Mouse (Mus musculus): ENCODE data around the gene Ccl2. TPM values are rescaled to one million over a fixed set of nuclear protein-coding genes. Genes with fewer than 3 reads are reported as not detected.

The Ccl2 gene
- polyA plus RNA-seq, 1 experiment from 2014 or later, result 2.4 TPM

DNA sequence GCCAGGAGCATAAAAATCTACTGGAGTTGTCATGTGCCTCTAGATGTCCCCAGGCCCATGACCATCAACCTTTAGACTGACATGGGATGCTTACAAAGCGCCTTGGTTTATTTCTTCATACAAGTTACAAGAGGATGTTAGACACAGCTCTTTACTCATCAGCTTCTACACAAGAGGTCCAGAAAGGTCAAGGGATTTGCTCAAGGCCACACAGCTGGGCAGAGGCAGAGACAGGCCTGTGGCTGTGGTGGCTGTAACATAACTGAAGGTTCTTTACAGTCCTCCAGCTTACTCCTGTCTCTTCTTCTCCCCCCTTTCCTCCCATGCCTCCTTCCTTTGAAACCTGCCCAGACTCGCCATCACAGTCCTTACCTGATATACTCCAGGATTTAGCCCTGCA, 5.2 kb upstream of the Ccl2 start:
- WGBS, result 76% methylated on average over 2 of the region's 2 CpGs
- Histone ChIP-seq H3K4me3 (ENCODE audit: low read depth, low read length) (no peak overlapping the region), H3K27me3 (ENCODE audit: control insufficient read depth, insufficient read depth, low read length) (no peaks in the 10 kb centered on the region), H3K9me3 (ENCODE audit: control insufficient read depth, low read length) (no peaks in the 10 kb centered on the region), H3K4me2 (replicated peaks; ENCODE audit: low read depth, low read length) (no peak overlapping the region), H3K27ac (ENCODE audit: low read depth, low read length) (no peak overlapping the region), H3K9ac (ENCODE audit: low read depth, low read length) (no peak overlapping the region), H3K36me3 (ENCODE audit: control insufficient read depth, insufficient read depth, low read length) (no peaks in the 10 kb centered on the region), H3K4me1 (replicated peaks; ENCODE audit: control insufficient read depth, insufficient read depth, low read length) (no peaks in the 10 kb centered on the region)
- no peak for ATAC-seq (ENCODE audit: low FRiP score)
- DNase-seq (ENCODE audit: low spot score), result no peak

DNA sequence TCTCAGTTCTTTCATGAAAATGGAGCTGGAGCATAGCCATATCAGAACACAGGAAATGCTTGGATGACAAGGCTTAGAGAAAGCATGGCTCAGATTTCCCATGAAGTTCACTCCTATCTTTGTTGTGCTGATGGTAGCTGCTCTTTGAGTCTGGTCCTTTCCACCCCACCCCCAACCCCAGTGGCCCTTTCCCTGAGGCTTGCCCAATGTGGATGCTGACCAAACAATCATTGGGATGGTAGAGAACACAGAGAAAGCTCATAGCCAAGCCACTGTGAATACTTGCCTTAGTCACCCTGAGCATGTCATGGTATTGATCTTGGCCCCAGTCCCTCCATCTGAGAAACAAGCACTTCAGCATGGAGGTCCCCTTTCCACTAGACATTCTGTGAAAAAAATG, 3.2 kb upstream of the Ccl2 start:
- H3K4me1 ChIP-seq (replicated peaks; ENCODE audit: control insufficient read depth, insufficient read depth, low read length), result no peaks in the 10 kb centered on the region
- H3K9me3 ChIP-seq (ENCODE audit: control insufficient read depth, low read length), result no peaks in the 10 kb centered on the region
- H3K4me2 ChIP-seq (replicated peaks; ENCODE audit: low read depth, low read length), result no peak overlapping the region
- no peak for ATAC-seq (ENCODE audit: low FRiP score)
- no peak overlapping the region for H3K9ac ChIP-seq (ENCODE audit: low read depth, low read length)
- DNase-seq (ENCODE audit: low spot score), result no peak
- H3K36me3 ChIP-seq (ENCODE audit: control insufficient read depth, insufficient read depth, low read length), result no peaks in the 10 kb centered on the region
- H3K27me3 ChIP-seq (ENCODE audit: control insufficient read depth, insufficient read depth, low read length), result no peaks in the 10 kb centered on the region
- no peak overlapping the region for H3K27ac ChIP-seq (ENCODE audit: low read depth, low read length)
- H3K4me3 ChIP-seq (ENCODE audit: low read depth, low read length), result no peak overlapping the region

DNA sequence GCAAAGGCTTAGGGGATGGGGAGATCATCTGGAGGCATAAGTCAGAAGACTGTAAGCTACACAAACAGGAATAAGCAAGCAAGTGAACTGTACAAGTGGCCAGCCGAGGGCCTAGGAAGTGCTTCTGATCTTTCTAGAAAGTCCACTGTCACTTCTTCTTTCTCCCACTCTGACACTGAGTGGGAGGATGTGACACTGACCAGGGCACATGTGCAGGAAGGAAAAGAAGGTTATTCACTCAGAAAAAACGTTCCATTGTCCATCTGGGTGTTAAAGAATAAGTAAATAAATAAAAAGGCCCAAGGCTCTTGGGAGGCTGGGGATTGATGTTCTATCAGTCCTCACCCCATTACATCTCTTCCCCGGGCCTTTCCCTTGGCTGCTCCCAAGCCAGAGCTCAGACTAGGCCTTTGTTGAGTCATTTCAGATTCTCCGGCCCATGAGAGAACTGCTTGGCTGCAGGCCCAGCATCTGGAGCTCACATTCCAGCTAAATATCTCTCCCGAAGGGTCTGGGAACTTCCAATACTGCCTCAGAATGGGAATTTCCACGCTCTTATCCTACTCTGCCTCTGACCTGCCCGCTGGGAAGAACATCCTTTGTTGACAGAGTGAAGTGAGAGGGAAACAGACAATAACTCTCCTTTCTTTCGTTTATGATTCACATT, 2.6 kb upstream of the Ccl2 start:
- no peak overlapping the region for H3K4me2 ChIP-seq (replicated peaks; ENCODE audit: low read depth, low read length)
- ATAC-seq (ENCODE audit: low FRiP score) (no peak), DNase-seq (ENCODE audit: low spot score) (no peak)
- H3K27ac ChIP-seq (ENCODE audit: low read depth, low read length), result no peak overlapping the region
- no peaks in the 10 kb centered on the region for H3K4me1 ChIP-seq (replicated peaks; ENCODE audit: control insufficient read depth, insufficient read depth, low read length)
- H3K36me3 ChIP-seq (ENCODE audit: control insufficient read depth, insufficient read depth, low read length), result no peaks in the 10 kb centered on the region
- WGBS, result 49% methylated on average over 8 of the region's 8 CpGs
- H3K27me3 ChIP-seq (ENCODE audit: control insufficient read depth, insufficient read depth, low read length), result no peaks in the 10 kb centered on the region
- no peak overlapping the region for H3K4me3 ChIP-seq (ENCODE audit: low read depth, low read length)
- H3K9ac ChIP-seq (ENCODE audit: low read depth, low read length), result no peak overlapping the region
- H3K9me3 ChIP-seq (ENCODE audit: control insufficient read depth, low read length), result no peaks in the 10 kb centered on the region

DNA sequence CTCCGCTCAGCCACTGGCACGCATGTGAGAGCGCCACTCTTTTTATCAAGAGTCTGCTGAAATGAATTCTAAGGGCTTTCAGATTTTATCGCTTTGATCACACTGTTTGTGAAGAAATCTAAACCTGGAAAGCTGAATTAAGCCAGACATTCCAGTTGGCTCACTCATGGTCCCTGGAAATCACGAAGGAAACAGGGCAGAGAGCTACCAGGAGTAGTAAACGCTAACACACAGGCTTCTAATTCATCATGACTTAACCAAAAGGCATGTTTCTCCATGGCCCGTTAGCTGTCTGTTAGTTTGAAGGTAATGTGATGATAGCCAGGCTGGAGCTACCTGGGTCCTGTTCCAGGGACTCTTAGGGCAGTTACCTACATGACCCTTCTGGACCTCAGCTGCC, 925 bp upstream of the Ccl2 start:
- no peak overlapping the region for H3K4me2 ChIP-seq (replicated peaks; ENCODE audit: low read depth, low read length)
- H3K27ac ChIP-seq (ENCODE audit: low read depth, low read length), result no peak overlapping the region
- ATAC-seq (ENCODE audit: low FRiP score), result no peak
- WGBS, result 91% methylated on average over 7 of the region's 7 CpGs
- no peaks in the 10 kb centered on the region for H3K27me3 ChIP-seq (ENCODE audit: control insufficient read depth, insufficient read depth, low read length)
- DNase-seq (ENCODE audit: low spot score), result no peak
- H3K9me3 ChIP-seq (ENCODE audit: control insufficient read depth, low read length), result no peaks in the 10 kb centered on the region
- no peaks in the 10 kb centered on the region for H3K36me3 ChIP-seq (ENCODE audit: control insufficient read depth, insufficient read depth, low read length)
- H3K9ac ChIP-seq (ENCODE audit: low read depth, low read length), result no peak overlapping the region
- no peak overlapping the region for H3K4me3 ChIP-seq (ENCODE audit: low read depth, low read length)
- no peaks in the 10 kb centered on the region for H3K4me1 ChIP-seq (replicated peaks; ENCODE audit: control insufficient read depth, insufficient read depth, low read length)

DNA sequence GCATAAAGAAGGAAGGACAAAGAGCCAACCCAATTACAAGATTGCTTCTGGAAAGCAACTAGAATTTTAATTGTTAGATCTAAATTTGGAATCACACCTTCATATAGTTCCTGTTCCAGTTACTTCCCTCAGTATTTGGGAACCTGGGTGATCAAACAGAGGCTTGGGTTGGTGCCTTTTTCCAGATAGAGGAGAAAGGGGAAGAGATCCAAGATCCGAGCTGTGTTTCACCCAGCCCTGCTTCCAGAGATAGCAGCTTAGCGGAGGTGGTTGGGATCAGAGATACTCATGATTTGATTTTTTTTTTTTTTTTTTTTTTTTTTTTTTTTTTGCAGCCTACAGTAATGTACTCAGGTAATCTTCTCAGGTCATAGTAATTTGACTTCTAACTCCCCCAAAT, 486 bp downstream of the Ccl2 start:
- Histone ChIP-seq H3K27me3 (ENCODE audit: control insufficient read depth, insufficient read depth, low read length) (no peaks in the 10 kb centered on the region), H3K4me1 (replicated peaks; ENCODE audit: control insufficient read depth, insufficient read depth, low read length) (no peaks in the 10 kb centered on the region), H3K27ac (ENCODE audit: low read depth, low read length) (no peak overlapping the region), H3K4me3 (ENCODE audit: low read depth, low read length) (no peak overlapping the region), H3K4me2 (replicated peaks; ENCODE audit: low read depth, low read length) (no peak overlapping the region), H3K9ac (ENCODE audit: low read depth, low read length) (no peak overlapping the region), H3K9me3 (ENCODE audit: control insufficient read depth, low read length) (no peaks in the 10 kb centered on the region), H3K36me3 (ENCODE audit: control insufficient read depth, insufficient read depth, low read length) (no peaks in the 10 kb centered on the region)
- DNase-seq (ENCODE audit: low spot score) (no peak), ATAC-seq (ENCODE audit: low FRiP score) (no peak)
- 91% methylated on average over 2 of the region's 2 CpGs for WGBS

DNA sequence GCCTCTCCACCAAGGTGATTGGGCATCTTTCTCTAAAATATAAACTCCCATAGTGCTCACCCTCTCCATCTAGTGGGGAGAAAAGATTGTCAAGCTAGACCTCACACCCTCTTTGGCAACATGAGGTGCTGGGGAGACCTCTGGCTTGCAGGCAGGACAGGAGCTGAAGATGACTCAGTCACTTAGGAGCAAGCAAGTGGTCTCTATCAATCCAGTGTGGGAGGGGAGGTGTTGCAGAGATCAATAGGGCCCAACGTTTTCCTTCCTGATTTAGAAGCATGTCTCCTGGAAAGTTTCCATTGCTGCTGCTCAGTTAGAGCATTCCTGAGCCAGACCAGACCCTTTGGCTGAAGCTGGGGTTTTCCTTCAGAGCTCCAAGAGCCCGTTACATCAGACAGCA, 3.2 kb downstream of the Ccl2 start, which contains the start of gene Gm17268:
TSS of gene Gm17268 (minus strand) at position 28 of the 400 bp plus-strand sequence.
- H3K9ac ChIP-seq (ENCODE audit: low read depth, low read length), result no peak within 1 kb of the TSS
- H3K4me1 ChIP-seq (replicated peaks; ENCODE audit: control insufficient read depth, insufficient read depth, low read length), result no peaks in the 10 kb centered on the region
- no peaks in the 10 kb centered on the region for H3K9me3 ChIP-seq (ENCODE audit: control insufficient read depth, low read length)
- no peak for ATAC-seq (ENCODE audit: low FRiP score)
- 48% methylated on average over 2 of the region's 2 CpGs for WGBS
- no peak within 1 kb of the TSS for H3K4me2 ChIP-seq (replicated peaks; ENCODE audit: low read depth, low read length)
- H3K4me3 ChIP-seq (ENCODE audit: low read depth, low read length), result no peak within 1 kb of the TSS
- no peak for DNase-seq (ENCODE audit: low spot score)
- H3K27ac ChIP-seq (ENCODE audit: low read depth, low read length), result no peak within 1 kb of the TSS
- no peaks in the 10 kb centered on the region for H3K36me3 ChIP-seq (ENCODE audit: control insufficient read depth, insufficient read depth, low read length)
- H3K27me3 ChIP-seq (ENCODE audit: control insufficient read depth, insufficient read depth, low read length), result no peaks in the 10 kb centered on the region

DNA sequence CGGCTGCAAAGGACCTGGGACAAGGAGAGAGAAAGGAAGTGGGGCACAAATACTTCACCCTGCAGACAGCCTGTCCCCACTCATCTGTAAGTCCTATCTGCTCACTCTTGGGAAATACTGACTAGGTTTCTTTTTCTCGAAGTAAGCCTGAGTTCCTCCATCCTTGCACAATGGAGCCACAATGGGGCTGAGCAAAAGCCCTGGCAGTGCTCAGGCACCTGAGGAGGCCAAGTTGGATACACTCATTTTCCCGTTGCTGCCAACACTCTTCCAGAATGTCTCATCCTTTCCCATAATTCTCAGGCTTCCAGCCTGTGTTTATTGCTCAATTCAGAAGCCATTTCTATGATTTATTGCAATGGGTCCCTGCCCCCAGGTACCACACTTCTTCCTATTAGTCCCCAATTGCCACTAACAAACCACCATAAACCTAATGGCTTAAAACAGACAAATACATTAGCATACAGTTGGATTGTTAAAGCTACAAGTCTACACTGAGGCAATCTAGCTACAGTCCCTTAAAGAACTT, 3.8 kb downstream of the Ccl2 start:
- DNase-seq (ENCODE audit: low spot score) (no peak), ATAC-seq (ENCODE audit: low FRiP score) (no peak)
- H3K36me3 ChIP-seq (ENCODE audit: control insufficient read depth, insufficient read depth, low read length), result no peaks in the 10 kb centered on the region
- no peak overlapping the region for H3K4me3 ChIP-seq (ENCODE audit: low read depth, low read length)
- H3K9me3 ChIP-seq (ENCODE audit: control insufficient read depth, low read length), result no peaks in the 10 kb centered on the region
- H3K9ac ChIP-seq (ENCODE audit: low read depth, low read length), result no peak overlapping the region
- H3K4me2 ChIP-seq (replicated peaks; ENCODE audit: low read depth, low read length), result no peak overlapping the region
- H3K27ac ChIP-seq (ENCODE audit: low read depth, low read length), result no peak overlapping the region
- 74% methylated on average over 3 of the region's 3 CpGs for WGBS
- H3K4me1 ChIP-seq (replicated peaks; ENCODE audit: control insufficient read depth, insufficient read depth, low read length), result no peaks in the 10 kb centered on the region
- no peaks in the 10 kb centered on the region for H3K27me3 ChIP-seq (ENCODE audit: control insufficient read depth, insufficient read depth, low read length)

DNA sequence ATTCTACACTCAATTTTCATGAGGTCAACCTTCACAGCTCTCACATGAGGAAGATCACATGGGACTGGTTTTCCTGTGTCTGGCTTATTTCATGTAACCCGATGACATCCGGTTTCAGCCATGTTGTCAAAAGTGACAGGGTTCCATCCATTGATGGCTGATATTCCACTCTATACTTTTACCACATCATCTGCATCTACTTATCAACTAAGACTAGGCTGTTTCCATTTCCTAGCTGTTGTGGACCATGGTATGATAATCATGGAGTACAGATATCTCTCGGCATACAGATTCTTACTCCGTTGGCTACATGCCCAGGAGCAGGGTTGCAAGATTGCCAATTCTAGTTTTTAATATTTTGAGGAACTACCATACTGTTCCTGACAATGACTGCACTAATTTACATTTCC, 6.3 kb downstream of the Ccl2 start:
- no peak for ATAC-seq (ENCODE audit: low FRiP score)
- 95% methylated on average over 4 of the region's 4 CpGs for WGBS

DNA sequence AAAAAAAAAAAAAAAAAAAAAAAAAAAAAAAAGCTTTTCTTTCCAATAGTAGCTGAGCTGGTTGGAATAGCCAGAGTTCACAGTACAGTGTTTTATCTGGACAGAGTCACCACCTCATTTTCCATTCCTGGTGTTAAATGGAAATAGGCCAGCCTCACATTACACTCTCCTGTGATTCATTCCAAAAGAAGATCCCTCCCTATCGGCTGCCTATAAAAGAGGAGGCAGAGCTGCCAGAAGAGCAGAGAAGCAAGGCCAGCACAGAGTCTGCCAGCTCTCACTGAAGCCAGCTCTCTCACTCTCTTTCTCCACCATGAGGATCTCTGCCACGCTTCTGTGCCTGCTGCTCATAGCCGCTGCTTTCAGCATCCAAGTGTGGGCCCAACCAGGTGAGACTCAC, 10.1 kb downstream of the Ccl2 start, which contains the start of gene Ccl7:
TSS of gene Ccl7 (plus strand) at position 242 of the 400 bp plus-strand sequence.
- 69% methylated on average over 3 of the region's 3 CpGs for WGBS
- H3K9ac ChIP-seq (ENCODE audit: low read depth, low read length), result no peak within 1 kb of the TSS
- ATAC-seq (ENCODE audit: low FRiP score) (no peak), DNase-seq (ENCODE audit: low spot score) (no peak)
- no peak within 1 kb of the TSS for H3K4me2 ChIP-seq (replicated peaks; ENCODE audit: low read depth, low read length)
- no peaks in the 10 kb centered on the region for H3K27me3 ChIP-seq (ENCODE audit: control insufficient read depth, insufficient read depth, low read length)
- no peak within 1 kb of the TSS for H3K4me3 ChIP-seq (ENCODE audit: low read depth, low read length)
- no peak within 1 kb of the TSS for H3K27ac ChIP-seq (ENCODE audit: low read depth, low read length)
- no peaks in the 10 kb centered on the region for H3K36me3 ChIP-seq (ENCODE audit: control insufficient read depth, insufficient read depth, low read length)
- H3K9me3 ChIP-seq (ENCODE audit: control insufficient read depth, low read length), result no peaks in the 10 kb centered on the region
- no peaks in the 10 kb centered on the region for H3K4me1 ChIP-seq (replicated peaks; ENCODE audit: control insufficient read depth, insufficient read depth, low read length)

More for the DNA sequence above, 6.3 kb downstream of the Ccl2 start:
- Histone ChIP-seq H3K36me3 (ENCODE audit: control insufficient read depth, insufficient read depth, low read length) (no peaks in the 10 kb centered on the region), H3K27ac (ENCODE audit: low read depth, low read length) (no peak overlapping the region), H3K27me3 (ENCODE audit: control insufficient read depth, insufficient read depth, low read length) (no peaks in the 10 kb centered on the region), H3K4me2 (replicated peaks; ENCODE audit: low read depth, low read length) (no peak overlapping the region), H3K4me1 (replicated peaks; ENCODE audit: control insufficient read depth, insufficient read depth, low read length) (no peaks in the 10 kb centered on the region), H3K4me3 (ENCODE audit: low read depth, low read length) (no peak overlapping the region), H3K9ac (ENCODE audit: low read depth, low read length) (no peak overlapping the region), H3K9me3 (ENCODE audit: control insufficient read depth, low read length) (no peaks in the 10 kb centered on the region)
- DNase-seq (ENCODE audit: low spot score), result no peak

Data from hindbrain, embryonic 11.5 days (tissue).